Mouse (Mus musculus) erythroblast, embryonic 14.5 days (primary cell): Measurements from ENCODE around the gene Fkbp14. TPM values are rescaled to one million over a fixed set of nuclear protein-coding genes. Genes with fewer than 3 reads are reported as not detected.

Experiments used
- H3K27me3 ChIP-seq: 2 replicates; pipeline ENCODE4 v1.6.1; 2012; ENCODE audit warnings: inconsistent platforms; ENCODE audit not compliant: control insufficient read depth
- H3K36me3 ChIP-seq: 2 replicates; pipeline ENCODE4 v1.6.1; 2012; ENCODE audit warnings: mild to moderate bottlenecking, inconsistent platforms; ENCODE audit not compliant: control insufficient read depth
- H3K4me1 ChIP-seq: 2 replicates; pipeline ENCODE4 v1.6.1; 2012; ENCODE audit warnings: inconsistent platforms; ENCODE audit not compliant: control insufficient read depth
- H3K4me3 ChIP-seq: replicated peaks from 2 replicates; pipeline ENCODE3; 2012; ENCODE audit warnings: moderate library complexity, mild to moderate bottlenecking, inconsistent platforms
- H3K9me3 ChIP-seq: 2 replicates; pipeline ENCODE4 v1.6.1; 2012; ENCODE audit warnings: low read length, inconsistent platforms, mixed read lengths; ENCODE audit not compliant: control insufficient read depth
- GATA1 ChIP-seq: IDR thresholded peaks from 2 replicates; pipeline ENCODE4 v1.6.1; 2012; ENCODE audit warnings: low read length, inconsistent platforms, mixed read lengths
- TAL1 ChIP-seq: IDR thresholded peaks from 3 replicates; pipeline ENCODE4 v1.6.1; 2012; ENCODE audit warnings: low read length, inconsistent platforms, mixed read lengths
- polyA plus RNA-seq: library from polyadenylated mRNA; stranded (reverse); fragments of >175 nt; gene quantifications from 2 replicates; pipeline ENCODE4 v1.2.3, GENCODE M21; 2012

Gene Fkbp14
- polyA plus RNA-seq, 1 experiment = not detected

DNA sequence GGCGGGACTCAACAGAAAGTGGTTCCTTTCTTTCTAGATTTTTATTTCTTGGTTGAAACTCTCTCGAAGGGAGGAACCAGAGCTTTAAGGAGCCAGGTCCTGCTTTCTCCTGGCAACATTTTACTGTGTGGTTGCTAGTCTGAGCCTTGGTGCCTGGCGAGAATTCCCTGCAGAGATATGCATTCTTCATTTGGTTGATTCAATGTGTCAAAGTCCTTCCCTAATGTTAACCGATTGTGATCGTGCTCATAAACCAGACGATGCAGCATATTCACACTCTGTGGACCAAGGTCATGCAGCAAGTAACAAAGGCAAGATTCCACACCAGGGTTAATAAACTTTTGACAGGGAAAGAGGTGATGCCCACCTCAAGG, 30.6 kb downstream of the Fkbp14 start:
- H3K27me3 ChIP-seq = peaks cover 39% of the 10 kb centered on the region
- H3K9me3 ChIP-seq = no peaks in the 10 kb centered on the region; the same call in 1 of the 2 replicates
- TF ChIP-seq GATA1 (no peak), TAL1 (no peak)
- H3K4me1 ChIP-seq = no peaks in the 10 kb centered on the region
- H3K4me3 ChIP-seq = no peak overlapping the region
- no peaks in the 10 kb centered on the region for H3K36me3 ChIP-seq

DNA sequence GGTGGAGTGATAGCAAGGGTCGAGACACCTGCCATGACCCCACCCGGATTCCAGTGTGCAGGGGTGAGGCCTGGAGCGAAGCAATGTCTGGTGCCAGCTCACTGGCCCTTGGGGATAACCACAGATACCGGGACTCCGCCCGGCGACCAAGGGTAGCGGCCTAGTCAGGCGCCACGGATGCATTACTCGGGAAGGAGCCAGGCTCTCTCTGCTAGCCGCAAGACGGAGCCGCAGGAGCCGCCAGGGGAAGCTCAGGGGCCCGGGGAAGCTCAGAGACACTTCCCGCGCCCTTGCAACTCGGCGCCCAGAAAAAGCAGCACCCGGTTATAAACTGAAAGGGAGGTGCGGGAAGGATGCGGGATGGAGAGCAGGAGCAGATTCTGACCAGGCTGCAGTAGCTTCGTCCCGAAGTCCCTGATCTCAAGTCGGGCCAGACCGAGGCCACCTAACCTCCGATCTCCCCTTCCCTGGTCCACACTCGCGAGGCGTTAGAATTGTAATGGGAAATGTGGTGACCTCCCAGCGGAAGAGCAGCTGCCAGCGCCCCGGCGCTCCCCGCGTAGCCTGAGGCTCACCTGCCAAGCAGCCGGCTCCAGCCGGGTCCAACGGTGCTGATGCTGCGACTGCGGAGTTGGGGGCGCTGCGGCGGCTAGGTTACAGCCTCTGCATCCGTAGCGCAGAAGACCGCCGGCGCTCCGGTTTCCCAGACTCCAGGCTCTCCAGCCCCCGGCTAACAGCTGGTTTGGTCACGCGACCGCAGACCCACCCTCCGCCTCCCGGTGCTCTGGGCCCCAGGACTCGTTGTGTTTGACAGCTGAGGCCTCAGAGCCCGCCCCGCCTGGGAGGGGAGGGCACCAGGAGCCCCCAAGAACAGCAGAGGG, 31.2 kb downstream of the Fkbp14 start, which contains the start of gene Scrn1:
Gene Scrn1, minus strand, starts transcription at position 825 of the 881 bp plus-strand sequence.
- H3K4me3 ChIP-seq = peak within 1 kb of the TSS; percentile 8
- H3K4me1 ChIP-seq = no peaks in the 10 kb centered on the region
- no peak for TF ChIP-seq GATA1
- TF ChIP-seq TAL1 = no peak
- peaks cover 39% of the 10 kb centered on the region for H3K27me3 ChIP-seq
- H3K9me3 ChIP-seq = no peaks in the 10 kb centered on the region; the same call in 1 of the 2 replicates
- H3K36me3 ChIP-seq = no peaks in the 10 kb centered on the region

DNA sequence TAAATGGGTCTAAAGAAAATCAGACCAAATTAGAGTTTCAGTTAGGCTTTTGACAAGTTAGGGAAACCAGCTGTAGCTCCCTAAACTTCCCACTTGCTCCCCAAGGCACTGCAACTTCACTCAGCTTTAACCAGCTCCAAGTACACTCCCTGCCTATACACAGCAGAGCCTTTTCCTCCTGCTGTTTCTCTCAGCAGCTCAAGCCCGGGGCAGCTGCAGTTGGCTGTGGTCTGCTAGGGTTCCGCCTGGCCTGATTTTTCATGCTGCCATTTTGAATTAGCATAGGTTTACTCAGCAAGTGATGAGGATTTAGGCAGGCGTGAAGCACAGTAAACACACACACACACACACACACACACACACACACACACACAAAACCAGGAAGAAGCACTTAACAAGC, 32.1 kb downstream of the Fkbp14 start:
- Histone ChIP-seq H3K36me3 (no peaks in the 10 kb centered on the region), H3K9me3 (no peaks in the 10 kb centered on the region; the same call in 1 of the 2 replicates), H3K4me3 (no peak overlapping the region), H3K27me3 (peaks cover 39% of the 10 kb centered on the region), H3K4me1 (no peaks in the 10 kb centered on the region)
- TF ChIP-seq TAL1 = no peak
- TF ChIP-seq GATA1 = no peak

DNA sequence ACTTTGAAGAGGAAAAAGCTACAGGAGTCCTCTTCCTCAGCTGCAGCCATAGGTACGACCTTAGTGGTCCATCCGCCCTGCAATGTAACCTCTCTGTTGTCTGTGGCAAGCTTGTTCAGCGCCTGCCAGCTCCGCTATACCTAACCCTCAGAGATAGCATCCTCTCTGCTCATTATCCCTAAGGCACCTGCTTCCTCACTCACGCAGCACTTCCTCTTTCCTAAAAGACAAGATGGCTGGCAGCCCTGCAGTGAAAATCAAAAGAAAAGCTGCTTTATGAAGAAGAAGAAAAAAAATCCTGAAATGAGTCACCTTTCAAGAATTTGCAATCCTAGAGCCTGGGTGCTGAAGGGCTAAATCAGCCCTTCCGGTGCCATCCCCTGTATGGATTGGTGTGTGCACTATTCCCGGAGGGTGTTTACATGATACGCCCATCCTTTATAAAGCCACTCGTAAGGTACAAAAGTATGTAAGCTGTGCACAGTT, 32.6 kb downstream of the Fkbp14 start:
- Histone ChIP-seq H3K4me3 (no peak overlapping the region), H3K27me3 (peaks cover 39% of the 10 kb centered on the region)
- no peak for TF ChIP-seq TAL1
- no peak for TF ChIP-seq GATA1

DNA sequence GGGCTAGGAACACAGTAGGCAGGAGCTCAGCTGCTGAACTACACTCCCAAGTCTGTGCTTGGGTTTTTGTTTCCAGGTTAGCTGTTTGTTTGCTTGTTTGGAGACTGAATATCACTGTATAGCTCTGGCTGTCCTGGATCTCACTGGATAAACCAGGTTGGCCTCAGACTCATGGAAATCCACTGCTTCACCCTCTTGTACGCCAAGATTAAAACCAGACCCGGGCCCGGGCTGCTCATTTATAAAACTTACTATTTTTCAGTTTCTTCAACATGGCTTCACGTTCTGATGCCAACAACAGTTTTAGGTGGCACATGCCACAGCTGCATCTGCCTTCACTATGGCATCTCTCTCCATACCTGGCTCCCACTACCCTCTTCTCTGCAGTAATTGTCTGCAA, 33.5 kb downstream of the Fkbp14 start:
- no peaks in the 10 kb centered on the region; the same call in 1 of the 2 replicates for H3K9me3 ChIP-seq
- H3K4me1 ChIP-seq = no peaks in the 10 kb centered on the region
- TF ChIP-seq GATA1 = no peak
- TF ChIP-seq TAL1 = no peak
- H3K36me3 ChIP-seq = no peaks in the 10 kb centered on the region
- peaks cover 39% of the 10 kb centered on the region for H3K27me3 ChIP-seq
- no peak overlapping the region for H3K4me3 ChIP-seq

More for the DNA sequence above, 32.6 kb downstream of the Fkbp14 start:
- Histone ChIP-seq H3K4me1 (no peaks in the 10 kb centered on the region), H3K9me3 (no peaks in the 10 kb centered on the region; the same call in 1 of the 2 replicates), H3K36me3 (no peaks in the 10 kb centered on the region)

DNA sequence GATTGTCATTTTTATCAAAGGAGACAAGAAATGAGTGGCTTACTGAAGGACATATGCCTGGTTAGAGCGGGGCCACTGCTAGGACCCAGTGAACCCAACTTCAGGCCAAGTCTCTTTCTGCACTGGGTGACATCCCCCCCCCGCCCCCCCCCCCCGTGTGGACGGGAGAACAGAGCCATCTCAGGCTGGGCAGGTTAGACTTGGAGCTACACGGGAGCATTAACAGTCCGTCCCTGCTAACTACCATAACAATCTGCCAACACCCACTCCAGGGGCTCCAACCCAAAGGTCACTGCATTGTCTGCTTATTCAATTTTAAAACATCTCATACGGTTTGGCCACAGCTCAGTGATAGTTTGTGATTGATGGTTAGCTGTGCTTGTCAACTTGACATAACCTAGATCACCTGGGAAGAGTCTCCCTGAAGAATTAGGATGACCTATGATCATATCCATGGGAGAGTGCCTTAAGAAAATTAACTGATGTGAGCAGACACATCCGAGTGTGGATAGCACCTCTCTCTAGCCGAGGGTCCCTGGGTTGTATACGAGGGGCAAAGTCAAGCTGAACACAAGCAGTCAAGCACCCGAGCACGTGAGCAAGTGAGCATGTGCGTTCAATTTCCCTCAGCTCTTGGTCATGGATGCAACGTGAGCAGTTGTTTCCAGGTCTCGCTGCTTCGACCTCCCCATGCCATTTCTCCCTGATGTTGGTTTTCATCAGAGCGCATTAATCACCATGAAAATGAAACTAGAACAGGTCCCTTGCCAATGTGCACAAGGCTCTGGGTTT, 34.9 kb downstream of the Fkbp14 start:
- no peaks in the 10 kb centered on the region for H3K36me3 ChIP-seq
- no peaks in the 10 kb centered on the region for H3K4me1 ChIP-seq
- TF ChIP-seq TAL1 (no peak), GATA1 (no peak)
- H3K9me3 ChIP-seq = no peaks in the 10 kb centered on the region; the same call in 1 of the 2 replicates
- no peak overlapping the region for H3K4me3 ChIP-seq
- H3K27me3 ChIP-seq = peaks cover 32% of the 10 kb centered on the region

DNA sequence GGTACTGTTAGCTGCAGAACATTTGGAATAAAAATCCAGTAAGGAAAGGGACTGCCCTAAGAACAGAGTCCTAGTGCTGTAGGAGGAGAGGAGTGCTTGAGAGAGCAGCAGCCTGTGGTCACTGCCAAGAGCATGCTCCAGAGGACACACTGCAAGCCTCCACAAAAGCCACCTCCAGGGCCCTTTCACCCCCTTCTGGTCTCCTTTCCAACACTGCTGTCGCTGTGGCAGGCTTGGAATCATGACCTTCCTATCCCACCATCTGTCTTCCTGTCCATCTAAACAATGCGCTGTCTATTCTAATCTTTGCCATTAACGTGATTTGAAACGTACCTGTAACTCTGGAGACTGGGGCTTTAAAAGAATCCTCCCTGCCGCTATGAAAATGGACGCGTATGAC, 38.6 kb downstream of the Fkbp14 start:
- Histone ChIP-seq H3K36me3 (no peaks in the 10 kb centered on the region), H3K4me3 (no peak overlapping the region), H3K9me3 (no peaks in the 10 kb centered on the region), H3K4me1 (no peaks in the 10 kb centered on the region), H3K27me3 (no peaks in the 10 kb centered on the region)
- TF ChIP-seq GATA1 (no peak), TAL1 (no peak)

DNA sequence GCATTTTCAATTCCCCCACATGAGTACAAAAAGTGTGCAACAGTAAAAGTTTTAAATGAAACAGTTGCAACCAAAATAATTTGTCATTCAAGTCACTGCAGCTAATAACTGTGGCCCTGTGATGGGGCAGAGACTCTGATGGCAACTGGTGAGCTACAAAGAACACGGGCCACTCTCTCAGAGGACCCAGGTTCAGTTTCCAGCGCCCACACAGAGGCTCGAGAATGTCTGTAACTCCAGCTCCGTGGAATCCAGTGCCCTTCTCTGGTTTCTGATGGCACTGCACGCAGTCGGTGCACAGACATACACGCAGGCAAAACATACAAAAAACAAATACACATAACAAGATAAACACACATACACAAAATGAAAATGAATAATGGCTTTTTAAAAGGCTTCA, 39.4 kb downstream of the Fkbp14 start:
- Histone ChIP-seq H3K4me1 (no peaks in the 10 kb centered on the region), H3K4me3 (no peak overlapping the region), H3K36me3 (no peaks in the 10 kb centered on the region), H3K9me3 (no peaks in the 10 kb centered on the region), H3K27me3 (no peaks in the 10 kb centered on the region)
- no peak for TF ChIP-seq TAL1
- TF ChIP-seq GATA1 = no peak

DNA sequence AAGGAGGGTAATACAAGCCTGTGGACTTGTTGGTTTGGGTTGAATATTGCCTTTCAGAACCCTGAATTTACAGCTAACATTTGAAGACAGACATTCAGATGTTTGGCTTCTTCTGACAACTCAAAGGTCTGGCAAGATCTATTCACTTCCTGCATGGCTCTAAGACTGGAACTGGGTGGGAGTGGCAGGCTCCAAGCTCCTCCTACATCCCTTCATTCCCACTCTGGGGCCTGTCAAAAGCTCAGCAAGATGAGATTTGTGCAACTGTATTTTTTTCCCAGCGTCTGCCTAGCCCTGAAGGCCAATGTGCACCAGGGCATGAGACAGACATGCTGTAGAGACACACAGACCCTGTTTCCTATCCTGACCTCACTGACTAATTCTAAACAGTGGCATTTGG, 41.3 kb downstream of the Fkbp14 start:
- Histone ChIP-seq H3K36me3 (no peaks in the 10 kb centered on the region), H3K4me3 (no peak overlapping the region), H3K27me3 (no peaks in the 10 kb centered on the region), H3K4me1 (no peaks in the 10 kb centered on the region), H3K9me3 (no peaks in the 10 kb centered on the region)
- TF ChIP-seq TAL1 = no peak
- no peak for TF ChIP-seq GATA1
